Mouse (Mus musculus) v-Abl transformed pro-B cells (cell line): ENCODE data around the gene Sh3pxd2b.

ENCODE experiments used
- in situ Hi-C, 2 experiments: fragments of 400-800 bp; cut with MboI; formaldehyde crosslinking; loops; one replicate each; pipeline ENCODE4 v1.15.1; 2025; ENCODE audit not compliant: unreplicated experiment in 2 of 2

Gene Sh3pxd2b

GRCm38 (mm10) chr11:32367056-32367455 is 19.4 kb downstream of the Sh3pxd2b start:
- in situ Hi-C loops, result no loop called here

- in situ Hi-C loops, result no loop called here
These were observed 21.4 kb downstream of the Sh3pxd2b start for GRCm38 (mm10) chr11:32368986-32369385.

- in situ Hi-C loops, result no loop called here
These were observed 23.3 kb downstream of the Sh3pxd2b start for GRCm38 (mm10) chr11:32370881-32371280.

- in situ Hi-C loops, result no loop called here
These were observed 25.8 kb downstream of the Sh3pxd2b start for GRCm38 (mm10) chr11:32373266-32374026.

- in situ Hi-C loops, result no loop called here
These were observed 26.5 kb downstream of the Sh3pxd2b start for GRCm38 (mm10) chr11:32374027-32374589.

- in situ Hi-C loops, result no loop called here
These were observed 27.5 kb downstream of the Sh3pxd2b start for GRCm38 (mm10) chr11:32375104-32375535.

- in situ Hi-C loops, result no loop called here
These were observed 28.5 kb downstream of the Sh3pxd2b start for GRCm38 (mm10) chr11:32376086-32376485.

GRCm38 (mm10) chr11:32379910-32380309 is 32.3 kb downstream of the Sh3pxd2b start:
- in situ Hi-C loops, result no loop called here

GRCm38 (mm10) chr11:32383341-32384134 is 35.9 kb downstream of the Sh3pxd2b start:
- in situ Hi-C loops, result no loop called here

GRCm38 (mm10) chr11:32384135-32384801 is 36.6 kb downstream of the Sh3pxd2b start:
- in situ Hi-C loops, result no loop called here

GRCm38 (mm10) chr11:32386043-32386442 is 38.4 kb downstream of the Sh3pxd2b start:
- in situ Hi-C loops, result no loop called here

- in situ Hi-C loops, result no loop called here
These were observed 40.4 kb downstream of the Sh3pxd2b start for GRCm38 (mm10) chr11:32388064-32388463.

GRCm38 (mm10) chr11:32393095-32393494 is 45.5 kb downstream of the Sh3pxd2b start:
- in situ Hi-C loops, result no loop called here

- in situ Hi-C loops, result no loop called here
These were observed 48.2 kb downstream of the Sh3pxd2b start for GRCm38 (mm10) chr11:32395791-32396190.

GRCm38 (mm10) chr11:32398446-32398845 is 50.8 kb downstream of the Sh3pxd2b start:
- in situ Hi-C loops, result no loop called here

GRCm38 (mm10) chr11:32399261-32399660 is 51.6 kb downstream of the Sh3pxd2b start:
- in situ Hi-C loops, result no loop called here

GRCm38 (mm10) chr11:32402712-32403111 is 55.1 kb downstream of the Sh3pxd2b start:
- in situ Hi-C loops, result no loop called here

GRCm38 (mm10) chr11:32404708-32405107 is 57.1 kb downstream of the Sh3pxd2b start:
- in situ Hi-C loops, result no loop called here

GRCm38 (mm10) chr11:32407863-32408262 is 60.2 kb downstream of the Sh3pxd2b start:
- in situ Hi-C loops, result no loop called here

GRCm38 (mm10) chr11:32409052-32409451 is 61.4 kb downstream of the Sh3pxd2b start:
- in situ Hi-C loops, result no loop called here
